In the genomic region with DNA sequence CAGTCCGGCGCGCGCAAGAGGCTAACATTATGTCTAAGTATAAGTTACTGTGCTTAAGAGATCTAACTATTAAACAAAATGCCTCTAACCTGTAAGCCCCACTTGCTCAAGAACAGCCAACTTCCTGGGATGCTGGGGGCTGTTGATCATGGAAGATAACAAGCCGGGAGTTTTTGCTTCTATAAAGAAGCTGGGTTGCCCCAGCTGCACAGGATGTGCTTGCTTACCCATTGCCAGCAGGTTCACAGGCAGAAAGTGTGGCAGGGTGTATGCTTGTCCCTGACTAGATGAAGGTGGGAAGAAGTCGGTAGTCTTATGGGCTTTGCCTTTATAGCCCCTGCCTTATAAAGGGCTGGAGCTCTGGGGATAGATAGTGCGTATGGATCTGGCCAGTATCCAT, we compare ENCODE assay signal across 23 mouse cellular contexts. TPM values are rescaled to one million over a fixed set of nuclear protein-coding genes. Genes with fewer than 3 reads are reported as not detected.
DNase-seq lines count a peak whose midpoint lies in the region; ATAC-seq lines count a peak whose summit lies in the region.
"Had no signal": no experiment of that assay in that cellular context is flagged by ENCODE, and none has a peak within 500 bp of the region (broad histone marks: within the 10 kb centered on the region; RNA-seq: fewer than 3 reads in every experiment).

No protein-coding gene starts in this region.

- 93% methylated on average over 7 of the region's 7 CpGs for WGBS in heart, embryonic 10.5 days
- 96% methylated on average over 7 of the region's 7 CpGs for WGBS in midbrain, embryonic 15.5 days

- H3K36me3 ChIP-seq in heart, embryonic 10.5 days, result no peaks in the 10 kb centered on the region
- no peaks in the 10 kb centered on the region for H3K36me3 ChIP-seq in midbrain, embryonic 15.5 days (replicated peaks)
- H3K36me3 ChIP-seq: embryonic facial prominence, embryonic 12.5 days; forebrain, embryonic 15.5 days; heart, embryonic 12.5 days had no signal

- peak; percentile 55 for DNase-seq in heart, embryonic 10.5 days (ENCODE audit: low spot score)
- no peak for DNase-seq in heart, postnatal 4 days
- DNase-seq in thymus, adult 18-20 months, result peak; percentile 49 to 68
- DNase-seq in thymus, postnatal 14 days, result peak; percentile 70
- no peak for DNase-seq in adrenal gland, adult (ENCODE audit: inconsistent age in 2 of 2, low spot score in 1 of 2)
- DNase-seq in cerebellum, adult 9-11 months, result no peak
- DNase-seq: adrenal gland, adult 8-10 months; adrenal gland, postnatal 36 days; cerebellum, adult 2 months; cerebellum, postnatal 25 days; heart, adult 2 months; heart, postnatal 36 days had no signal

- no peak for ATAC-seq in midbrain, embryonic 15.5 days (replicated peaks)
- ATAC-seq: forebrain, embryonic 15.5 days; Patski had no signal

- H3K9ac ChIP-seq in midbrain, embryonic 15.5 days, result no peak overlapping the region
- H3K9ac ChIP-seq: embryonic facial prominence, embryonic 12.5 days; forebrain, embryonic 15.5 days; heart, embryonic 12.5 days; hindbrain, embryonic 14.5 days had no signal

- H3K27me3 ChIP-seq in heart, embryonic 10.5 days (ENCODE audit: insufficient read depth, poor library complexity, severe bottlenecking), result 0 out of 2 replicates have a peak, but pooled peaks cover 4% of the 10 kb centered on the region
- H3K27me3 ChIP-seq in midbrain, embryonic 15.5 days (replicated peaks), result no peaks in the 10 kb centered on the region
- H3K27me3 ChIP-seq: CH12.LX; embryonic facial prominence, embryonic 12.5 days; forebrain, embryonic 15.5 days; heart, embryonic 12.5 days had no signal

- no peak overlapping the region for H3K4me3 ChIP-seq in heart, embryonic 10.5 days
- no peak overlapping the region for H3K4me3 ChIP-seq in midbrain, embryonic 15.5 days
- H3K4me3 ChIP-seq: embryonic facial prominence, embryonic 12.5 days; forebrain, embryonic 15.5 days; heart, adult 2 months; heart, embryonic 12.5 days had no signal

- no peak overlapping the region for H3K27ac ChIP-seq in heart, embryonic 10.5 days
- H3K27ac ChIP-seq in midbrain, embryonic 15.5 days, result no peak overlapping the region
- H3K27ac ChIP-seq: embryonic facial prominence, embryonic 12.5 days; forebrain, embryonic 15.5 days; heart, adult 2 months; hindbrain, embryonic 14.5 days had no signal

- peaks cover 10% of the 10 kb centered on the region; the same call in 1 of the 2 replicates for H3K4me1 ChIP-seq in heart, embryonic 10.5 days
- H3K4me1 ChIP-seq in midbrain, embryonic 15.5 days, result no peaks in the 10 kb centered on the region
- H3K4me1 ChIP-seq: embryonic facial prominence, embryonic 12.5 days; forebrain, embryonic 15.5 days had no signal

- H3K9me3 ChIP-seq in heart, embryonic 10.5 days, result no peaks in the 10 kb centered on the region
- no peaks in the 10 kb centered on the region for H3K9me3 ChIP-seq in midbrain, embryonic 15.5 days
- H3K9me3 ChIP-seq: embryonic facial prominence, embryonic 12.5 days; forebrain, embryonic 15.5 days; heart, embryonic 12.5 days had no signal

- no peak overlapping the region for H3K4me2 ChIP-seq in midbrain, embryonic 15.5 days
- H3K4me2 ChIP-seq: embryonic facial prominence, embryonic 12.5 days; forebrain, embryonic 15.5 days; heart, embryonic 12.5 days; hindbrain, embryonic 14.5 days had no signal

RNA-seq across cellular contexts. Expression of gene Cd3e, which starts 12.8 kb away (rescaled TPM):
- not detected in 2 replicates for polyA plus RNA-seq in heart, embryonic 10.5 days (2016; fragmentation: Nextera tagmentation; extraction: Ambion mirVana)
- total RNA-seq in heart, postnatal 4 days (2021), result under 1 TPM; 0.81 to 0.88 TPM
- polyA plus RNA-seq in midbrain, embryonic 15.5 days (2015; fragmentation: Nextera tagmentation; extraction: Ambion mirVana), result 0.09 TPM in 1 of 2 replicates, not detected in the other
- total RNA-seq: CH12.LX; gastrocnemius, adult 8-10 months had no signal
- polyA plus RNA-seq: C2C12; cortical plate, adult 2 months; embryonic facial prominence, embryonic 12.5 days; forebrain, embryonic 11.5 days; forebrain, embryonic 15.5 days; heart, embryonic 12.5 days; Patski had no signal

RNA-seq across cellular contexts. Expression of gene Cd3d, which starts 15.0 kb away (rescaled TPM):
- polyA plus RNA-seq in heart, embryonic 10.5 days (2016; fragmentation: Nextera tagmentation; extraction: Ambion mirVana), result not detected in 2 replicates
- total RNA-seq in heart, postnatal 4 days (2021), result under 1 TPM in 1 of 2 experiments, not detected in 1; 0.36 TPM
- not detected in 2 replicates for polyA plus RNA-seq in midbrain, embryonic 15.5 days (2015; fragmentation: Nextera tagmentation; extraction: Ambion mirVana)
- total RNA-seq: gastrocnemius, adult 8-10 months had no signal
- polyA plus RNA-seq: C2C12; cortical plate, adult 2 months; embryonic facial prominence, embryonic 12.5 days; forebrain, embryonic 11.5 days; forebrain, embryonic 15.5 days; heart, embryonic 12.5 days; hindbrain, embryonic 14.5 days; Patski had no signal

RNA-seq across cellular contexts. Expression of gene Cd3g, which starts 16.4 kb away (rescaled TPM):
- polyA plus RNA-seq in heart, embryonic 10.5 days (2016; fragmentation: Nextera tagmentation; extraction: Ambion mirVana), result not detected in 2 replicates
- under 1 TPM; 0.43 to 0.48 TPM for total RNA-seq in heart, postnatal 4 days (2021)
- polyA plus RNA-seq in midbrain, embryonic 15.5 days (2015; fragmentation: Nextera tagmentation; extraction: Ambion mirVana), result not detected in 2 replicates
- total RNA-seq: gastrocnemius, adult 8-10 months; heart, postnatal 36 days had no signal
- polyA plus RNA-seq: C2C12; cerebellum, adult 2 months; cortical plate, adult 2 months; embryonic facial prominence, embryonic 12.5 days; forebrain, embryonic 11.5 days; forebrain, embryonic 15.5 days; heart, embryonic 12.5 days; hindbrain, embryonic 14.5 days; Patski had no signal

RNA-seq across cellular contexts. Expression of gene Ube4a, which starts 31.2 kb away (rescaled TPM):
- 17.8 and 20.9 TPM in 2 replicates for polyA plus RNA-seq in heart, embryonic 10.5 days (2016; fragmentation: Nextera tagmentation; extraction: Ambion mirVana)
- total RNA-seq in heart, postnatal 4 days (2021), result 10 to 100 TPM; 33.9 to 41.6 TPM
- 35.7 and 40.5 TPM in 2 replicates for polyA plus RNA-seq in midbrain, embryonic 15.5 days (2015; fragmentation: Nextera tagmentation; extraction: Ambion mirVana)

RNA-seq across cellular contexts. Expression of gene Mpzl2, which starts 43.0 kb away (rescaled TPM):
- polyA plus RNA-seq in heart, embryonic 10.5 days (2016; fragmentation: Nextera tagmentation; extraction: Ambion mirVana), result 1.1 and 5.5 TPM in 2 replicates
- 1 to 10 TPM in 1 of 2 experiments, under 1 TPM in 1; 0.86 to 1.8 TPM for total RNA-seq in heart, postnatal 4 days (2021)
- polyA plus RNA-seq in midbrain, embryonic 15.5 days (2015; fragmentation: Nextera tagmentation; extraction: Ambion mirVana), result 2.5 and 2.8 TPM in 2 replicates
- polyA plus RNA-seq: C2C12, Patski had no signal

Comparison
In these comparisons a context has a peak if more than half of its experiments do, and no peak if none do; other contexts are left out.
1. DNase-seq: peak in heart, embryonic 10.5 days (single experiment), thymus, adult 18-20 months (2 of 2) and thymus, postnatal 14 days (single experiment); none in heart, postnatal 4 days (single experiment), adrenal gland, adult (0 of 2) and cerebellum, adult 9-11 months (single experiment).